Mouse (Mus musculus) embryonic facial prominence, embryonic 15.5 days (tissue): ENCODE data around the gene Cnppd1. TPM values are rescaled to one million over a fixed set of nuclear protein-coding genes. Genes with fewer than 3 reads are reported as not detected.

Experiments used
- ATAC-seq: fragments of 200-750 bp; cut with Nextera tagmentation; 2 replicates; pipeline ENCODE4 v1.8.0; 2017; ENCODE audit warnings: low read depth, moderate TSS enrichment; ENCODE audit not compliant: insufficient number of reproducible peaks, low FRiP score, low TSS enrichment
- H3K27ac ChIP-seq: fragments of 300-500 bp; sonication (generic); replicated peaks from 2 replicates; pipeline ENCODE4 v1.5.1; 2015; ENCODE audit warnings: mild to moderate bottlenecking, inconsistent platforms
- H3K27me3 ChIP-seq: fragments of 300-500 bp; sonication (generic); 2 replicates; pipeline ENCODE4 v1.6.1; 2015; ENCODE audit warnings: inconsistent platforms
- H3K36me3 ChIP-seq: fragments of 300-500 bp; sonication (generic); 2 replicates; pipeline ENCODE4 v1.6.1; 2015; ENCODE audit warnings: mild to moderate bottlenecking, inconsistent platforms
- H3K4me1 ChIP-seq: fragments of 300-500 bp; sonication (generic); 2 replicates; pipeline ENCODE4 v1.6.1; 2015; ENCODE audit warnings: inconsistent platforms
- H3K4me2 ChIP-seq: fragments of 300-500 bp; sonication (generic); replicated peaks from 2 replicates; pipeline ENCODE4 v1.6.1; 2015; ENCODE audit warnings: mild to moderate bottlenecking, inconsistent platforms
- H3K4me3 ChIP-seq: fragments of 300-500 bp; sonication (generic); replicated peaks from 2 replicates; pipeline ENCODE4 v1.5.1; 2015; ENCODE audit warnings: mild to moderate bottlenecking, inconsistent platforms
- H3K9ac ChIP-seq: fragments of 300-500 bp; sonication (generic); 2 replicates; pipeline ENCODE4 v1.6.1; 2015; ENCODE audit warnings: inconsistent platforms
- H3K9me3 ChIP-seq: fragments of 300-500 bp; sonication (generic); replicated peaks from 2 replicates; pipeline ENCODE4 v1.6.1; 2016; ENCODE audit warnings: inconsistent platforms
- WGBS: fragments of 180-500 bp; shearing (Covaris S2); methylation state at CpG from one replicate; pipeline ENCODE4 v1.1.7; 2015; 5-methylcytosine and 5-hydroxymethylcytosine counted together
- polyA plus RNA-seq: library from polyadenylated mRNA; unstranded; fragments of >200 nt; fragmentation: Nextera tagmentation; extraction: Ambion mirVana; gene quantifications from 2 replicates; pipeline ENCODE4 v1.2.1, GENCODE M21; 2015

Gene Cnppd1
- polyA plus RNA-seq, 1 experiment from 2014 or later, result 45.3 TPM

DNA sequence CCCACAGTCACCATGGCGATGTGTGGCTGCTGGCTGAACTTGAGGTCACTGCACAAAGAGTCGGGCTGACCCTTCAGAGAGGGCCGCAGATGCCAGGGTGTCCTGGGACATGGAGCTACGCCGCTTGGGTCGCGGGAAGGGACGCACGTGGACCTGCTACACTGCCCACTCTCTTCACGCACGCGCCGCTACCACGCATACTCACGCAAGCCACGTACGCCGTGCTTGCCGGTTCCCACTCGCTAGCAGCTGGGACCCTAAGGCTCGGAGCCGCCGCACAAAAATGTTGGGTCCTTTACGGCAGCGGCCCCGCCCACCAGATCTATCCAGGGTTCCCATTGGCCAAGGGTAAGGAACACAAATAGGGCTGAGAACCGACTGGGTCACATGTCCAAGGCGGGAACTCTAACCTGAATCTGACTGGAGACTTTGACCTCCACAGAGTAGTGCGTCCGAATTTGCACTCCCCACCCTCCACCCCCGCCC is 37.6 kb upstream of the Cnppd1 start, which contains the start of gene Abcb6:
TSS of gene Abcb6 (minus strand) at position 288 of the 486 bp plus-strand sequence.
- H3K9me3 ChIP-seq, result no peaks in the 10 kb centered on the region
- peak within 1 kb of the TSS; percentile 92 for H3K4me2 ChIP-seq
- no peaks in the 10 kb centered on the region for H3K27me3 ChIP-seq
- ATAC-seq, result peak; percentile 91
- H3K9ac ChIP-seq, result peak within 1 kb of the TSS; percentile 44
- 0 out of 2 replicates have a peak within 1 kb of the TSS, but pooled peaks have one; percentile 12 for H3K27ac ChIP-seq
- peaks cover 20% of the 10 kb centered on the region for H3K4me1 ChIP-seq
- WGBS, result under 1% methylated on average over 31 of the region's 31 CpGs
- H3K4me3 ChIP-seq, result peak within 1 kb of the TSS; percentile 51
- H3K36me3 ChIP-seq, result peaks cover 59% of the 10 kb centered on the region

DNA sequence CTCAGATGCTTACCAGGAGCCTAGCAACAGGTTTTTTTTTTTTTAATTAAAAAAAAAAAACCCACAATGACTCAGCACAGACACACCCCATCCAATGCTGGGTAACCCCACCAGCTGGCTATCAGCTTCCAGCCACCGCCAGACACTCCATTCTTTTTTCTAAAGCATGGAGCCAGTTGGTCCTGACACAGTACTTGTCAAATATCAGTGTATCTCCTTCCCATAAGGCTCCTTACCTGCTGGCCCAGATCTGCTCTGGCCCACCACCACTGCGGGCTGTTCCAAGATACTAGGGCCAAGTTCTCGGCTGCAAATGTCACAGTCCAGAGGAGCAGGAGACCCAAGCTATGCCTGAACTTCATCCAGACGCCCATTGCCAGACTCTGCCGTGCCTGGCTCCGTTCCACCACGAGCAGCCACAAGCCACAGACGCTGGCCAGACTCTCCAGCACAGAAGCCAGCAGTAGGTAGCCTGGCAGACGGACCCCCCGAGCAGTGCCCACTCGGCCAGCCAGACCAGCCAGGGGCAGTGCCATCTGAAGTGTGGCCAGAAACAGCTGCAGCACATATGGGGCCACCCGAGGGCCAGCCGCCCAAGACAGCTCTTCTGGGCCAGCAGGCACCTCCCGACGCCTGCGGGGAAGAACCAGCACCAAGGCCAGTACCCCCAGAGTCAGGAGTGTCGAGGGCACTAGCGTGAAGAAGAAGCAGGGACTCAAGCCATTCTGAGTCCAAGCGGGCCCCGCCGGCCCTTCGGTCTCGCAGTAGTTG is 37.0 kb upstream of the Cnppd1 start:
- Histone ChIP-seq H3K27ac (0 out of 2 replicates have a peak overlapping the region, but pooled peaks have one; percentile 12), H3K4me3 (peak overlapping the region; percentile 51), H3K9me3 (no peaks in the 10 kb centered on the region), H3K36me3 (peaks cover 57% of the 10 kb centered on the region), H3K9ac (peak overlapping the region; percentile 44), H3K4me1 (peaks cover 20% of the 10 kb centered on the region), H3K4me2 (peak overlapping the region; percentile 92), H3K27me3 (no peaks in the 10 kb centered on the region)
- WGBS, result 7% methylated on average over 23 of the region's 23 CpGs
- peak; percentile 25 for ATAC-seq

DNA sequence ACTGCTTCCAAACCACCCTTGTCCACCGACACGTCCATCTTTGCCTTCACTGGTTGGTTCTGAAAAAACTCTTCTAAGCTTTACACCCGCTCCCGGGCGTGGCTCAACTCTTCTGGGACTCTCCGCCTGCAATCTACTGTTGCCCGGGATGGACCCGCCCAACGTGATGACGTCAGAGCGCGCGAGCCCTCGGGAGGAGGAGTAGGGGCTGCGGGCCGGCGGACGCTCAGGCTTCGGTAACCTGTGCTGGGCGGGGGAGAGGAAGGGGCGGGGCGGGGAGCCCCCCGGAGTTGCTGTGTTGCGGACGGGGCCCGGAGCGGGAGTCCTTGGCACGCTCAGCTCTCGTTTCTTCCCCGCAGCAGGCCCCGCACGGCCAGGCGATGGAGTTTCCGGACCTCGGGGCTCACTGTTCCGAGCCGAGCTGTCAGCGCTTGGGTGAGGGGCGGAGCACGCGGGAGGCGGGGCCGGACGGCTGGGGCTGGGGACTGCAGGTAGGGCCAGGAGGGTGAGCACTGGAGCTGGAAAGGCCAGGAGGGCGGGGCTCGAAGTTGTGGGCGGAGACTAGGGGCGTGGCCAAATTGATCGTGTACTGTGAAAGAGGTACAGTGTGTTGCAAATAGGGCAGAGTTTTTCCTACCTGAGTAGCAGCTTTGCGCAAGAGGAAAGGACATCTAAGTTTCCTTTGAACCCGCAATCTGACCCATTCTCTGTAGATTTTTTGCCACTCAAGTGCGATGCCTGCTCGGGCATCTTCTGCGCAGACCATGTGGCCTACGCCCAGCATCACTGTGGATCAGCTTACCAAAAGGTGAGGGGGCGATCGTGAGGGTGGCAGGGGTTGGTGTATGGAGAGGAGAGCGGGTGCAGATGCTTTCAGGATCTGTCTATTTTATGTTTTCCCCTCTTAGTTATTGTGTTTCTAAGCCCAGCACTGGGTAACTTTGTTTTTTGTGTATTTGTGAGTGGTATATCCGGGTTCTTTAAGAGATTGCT is 26.3 kb upstream of the Cnppd1 start, which contains the start of gene Zfand2b:
TSS of gene Zfand2b (plus strand) at position 175 of the 993 bp plus-strand sequence.
- WGBS, result under 1% methylated on average over 59 of the region's 59 CpGs
- peaks cover 35% of the 10 kb centered on the region for H3K36me3 ChIP-seq
- H3K4me3 ChIP-seq, result peak within 1 kb of the TSS; percentile 67
- H3K9me3 ChIP-seq, result no peaks in the 10 kb centered on the region
- H3K9ac ChIP-seq, result peak within 1 kb of the TSS; percentile 51
- peak within 1 kb of the TSS; percentile 71 for H3K4me2 ChIP-seq
- no peaks in the 10 kb centered on the region for H3K27me3 ChIP-seq
- ATAC-seq, result peak; percentile 98
- H3K27ac ChIP-seq, result peak within 1 kb of the TSS; percentile 89
- H3K4me1 ChIP-seq, result peaks cover 14% of the 10 kb centered on the region

DNA sequence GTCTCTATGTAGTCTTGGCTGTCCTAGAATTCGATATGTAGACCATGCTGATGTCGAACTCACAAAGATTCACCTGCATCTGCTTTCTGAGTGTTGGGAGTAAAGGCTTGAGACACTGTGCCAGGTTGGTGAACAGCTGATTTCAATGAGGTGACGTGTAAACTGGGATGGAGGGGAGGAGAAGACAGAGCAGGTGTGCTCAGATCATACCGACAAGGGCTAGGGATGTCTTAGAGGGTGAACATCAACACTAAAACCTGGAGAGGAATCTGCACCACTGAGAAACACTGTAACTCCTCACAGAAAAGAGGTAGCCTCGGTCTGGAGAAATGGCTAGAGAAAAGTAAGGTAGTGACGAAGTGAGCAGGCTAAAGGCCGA is 25.6 kb upstream of the Cnppd1 start:
- 0 out of 2 replicates have a peak overlapping the region, but pooled peaks have one; percentile 51 for H3K9ac ChIP-seq
- ATAC-seq, result peak; percentile 22; the same call in 1 of the 2 replicates
- peak overlapping the region; percentile 71 for H3K4me2 ChIP-seq
- no peaks in the 10 kb centered on the region for H3K9me3 ChIP-seq
- no peaks in the 10 kb centered on the region for H3K27me3 ChIP-seq
- H3K27ac ChIP-seq, result peak overlapping the region; percentile 89
- H3K4me1 ChIP-seq, result peaks cover 14% of the 10 kb centered on the region
- WGBS, result 9% methylated on average over 7 of the region's 7 CpGs
- H3K4me3 ChIP-seq, result peak overlapping the region; percentile 67
- peaks cover 28% of the 10 kb centered on the region for H3K36me3 ChIP-seq

DNA sequence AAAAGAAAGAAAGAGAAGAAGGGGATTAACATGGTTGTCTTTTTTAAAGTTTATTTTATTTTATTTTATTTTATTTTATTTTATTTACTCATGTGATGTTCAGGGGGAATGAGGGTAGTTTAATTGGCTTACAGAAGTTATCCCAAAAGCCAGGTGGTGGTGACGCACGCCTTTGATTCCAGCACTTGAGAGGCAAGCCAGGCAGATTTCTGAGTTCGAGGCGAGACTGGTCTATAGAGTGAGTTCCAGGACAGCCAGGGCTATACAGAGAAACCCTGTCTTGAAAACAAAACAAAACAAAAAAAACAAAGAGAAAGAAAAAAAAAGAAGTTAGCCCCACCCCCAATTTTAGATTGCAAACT is 17.7 kb upstream of the Cnppd1 start:
- no peaks in the 10 kb centered on the region for H3K4me1 ChIP-seq
- H3K4me3 ChIP-seq, result no peak overlapping the region
- H3K36me3 ChIP-seq, result no peaks in the 10 kb centered on the region
- H3K4me2 ChIP-seq, result no peak overlapping the region
- no peaks in the 10 kb centered on the region for H3K27me3 ChIP-seq
- no peaks in the 10 kb centered on the region for H3K9me3 ChIP-seq
- no peak for ATAC-seq
- 80% methylated on average over 4 of the region's 4 CpGs for WGBS
- no peak overlapping the region for H3K27ac ChIP-seq
- H3K9ac ChIP-seq, result no peak overlapping the region

DNA sequence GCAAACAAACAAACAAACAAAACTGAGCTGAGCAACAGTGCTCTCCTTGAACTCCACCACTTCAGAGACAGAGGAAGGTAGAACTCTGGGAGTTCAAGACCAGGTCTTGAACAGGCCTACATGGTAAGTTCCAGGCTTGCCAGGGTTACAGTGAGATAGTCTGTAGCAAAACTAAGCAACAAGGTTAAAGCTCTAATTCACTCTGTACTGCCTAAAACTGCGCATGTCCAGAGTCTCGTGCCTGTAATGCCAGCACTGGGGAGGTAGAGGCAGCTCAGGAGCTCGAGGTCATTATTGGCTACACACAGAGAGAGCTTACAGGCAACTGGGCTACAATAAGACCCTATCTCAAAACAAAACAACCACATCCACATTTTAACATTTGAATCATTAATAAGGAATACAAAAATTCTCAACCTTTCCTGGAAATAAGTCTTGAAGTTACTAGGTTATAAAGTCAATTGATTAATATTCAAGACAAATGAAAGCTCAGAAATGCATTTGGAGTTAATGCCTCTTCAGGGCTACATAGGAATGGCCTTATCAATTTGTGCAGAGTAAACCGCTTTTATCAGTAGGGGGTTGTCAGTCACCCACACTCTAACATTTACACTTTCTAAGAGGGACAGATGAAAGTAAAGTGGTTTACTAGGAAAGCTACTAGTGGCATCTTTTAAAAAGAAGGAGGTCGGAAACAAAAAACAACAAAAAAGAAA is 17.2 kb upstream of the Cnppd1 start:
- no peak for ATAC-seq
- no peak overlapping the region for H3K9ac ChIP-seq
- no peak overlapping the region for H3K27ac ChIP-seq
- 73% methylated on average over 5 of the region's 5 CpGs for WGBS
- H3K4me1 ChIP-seq, result no peaks in the 10 kb centered on the region
- no peak overlapping the region for H3K4me2 ChIP-seq
- no peaks in the 10 kb centered on the region for H3K27me3 ChIP-seq
- no peak overlapping the region for H3K4me3 ChIP-seq
- H3K36me3 ChIP-seq, result no peaks in the 10 kb centered on the region
- no peaks in the 10 kb centered on the region for H3K9me3 ChIP-seq

DNA sequence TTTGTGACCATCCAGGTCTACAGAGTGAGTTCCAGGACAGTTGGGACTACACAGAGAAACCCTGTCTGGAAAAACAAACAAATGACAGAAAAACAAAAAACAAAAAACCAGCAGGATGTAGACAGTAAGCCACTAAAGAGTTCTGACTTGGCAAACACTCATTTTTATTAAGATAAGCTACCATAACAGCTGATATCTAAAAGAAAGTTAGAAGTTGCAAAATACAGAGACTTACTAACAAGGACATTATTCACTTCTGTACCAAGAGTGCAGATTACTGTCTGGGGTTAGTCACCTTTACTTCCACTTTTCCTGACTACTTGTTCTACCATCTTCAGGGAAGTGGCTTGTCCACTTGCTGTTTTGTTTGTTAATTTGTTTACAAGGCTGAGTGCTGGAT is 16.5 kb upstream of the Cnppd1 start:
- ATAC-seq, result no peak
- no peak overlapping the region for H3K4me3 ChIP-seq
- no peak overlapping the region for H3K27ac ChIP-seq
- no peaks in the 10 kb centered on the region for H3K27me3 ChIP-seq
- H3K36me3 ChIP-seq, result no peaks in the 10 kb centered on the region
- H3K4me2 ChIP-seq, result no peak overlapping the region
- no peak overlapping the region for H3K9ac ChIP-seq
- no peaks in the 10 kb centered on the region for H3K4me1 ChIP-seq
- no peaks in the 10 kb centered on the region for H3K9me3 ChIP-seq

DNA sequence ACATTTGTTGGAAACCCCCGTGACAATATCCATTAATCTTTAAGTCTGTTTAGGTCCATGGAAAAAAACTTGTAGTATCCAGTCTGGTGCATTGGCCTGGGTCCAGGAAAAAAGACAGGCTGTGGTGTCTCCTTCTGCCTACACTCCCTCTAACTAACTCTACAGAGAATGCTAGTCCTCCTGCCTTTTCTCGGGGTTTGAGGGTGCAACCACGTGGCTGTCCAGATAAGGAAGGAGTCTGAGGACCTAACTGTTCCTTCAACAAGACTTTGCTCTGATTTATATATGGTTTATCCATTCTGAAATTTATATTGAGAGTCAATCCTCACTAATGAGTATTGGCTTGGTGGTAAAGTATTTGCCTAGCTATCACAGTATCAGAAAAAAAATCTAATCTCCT is 13.3 kb upstream of the Cnppd1 start:
- WGBS, result 59% methylated on average over 3 of the region's 3 CpGs
- H3K9ac ChIP-seq, result no peak overlapping the region

DNA sequence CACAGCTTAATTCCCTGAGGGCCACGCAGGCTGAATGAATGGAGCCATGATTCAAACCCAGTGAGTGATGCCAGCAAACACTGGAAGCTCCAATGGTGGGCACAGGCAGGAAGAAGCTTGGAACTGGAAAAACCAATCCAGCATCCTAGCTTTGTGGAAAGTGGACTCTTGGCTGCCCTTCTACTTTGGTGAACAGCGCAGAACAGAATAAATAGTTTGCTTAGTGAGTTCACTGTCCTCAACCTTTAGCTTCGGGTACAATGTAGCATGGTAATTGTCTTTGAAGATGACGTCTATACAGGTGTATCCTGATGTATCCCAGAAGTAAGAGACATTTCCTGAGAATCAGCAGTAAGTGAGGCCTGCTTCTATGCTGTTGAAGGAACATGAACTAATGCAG is 6.2 kb upstream of the Cnppd1 start:
- Histone ChIP-seq H3K4me2 (no peak overlapping the region), H3K4me3 (no peak overlapping the region), H3K27ac (no peak overlapping the region), H3K9ac (no peak overlapping the region), H3K27me3 (no peaks in the 10 kb centered on the region), H3K9me3 (no peaks in the 10 kb centered on the region), H3K4me1 (peaks cover 8% of the 10 kb centered on the region), H3K36me3 (peaks cover 56% of the 10 kb centered on the region)
- WGBS, result 83% methylated on average over 4 of the region's 4 CpGs
- ATAC-seq, result no peak

More for the DNA sequence above, 13.3 kb upstream of the Cnppd1 start:
- no peak overlapping the region for H3K4me3 ChIP-seq
- H3K27me3 ChIP-seq, result no peaks in the 10 kb centered on the region
- H3K4me1 ChIP-seq, result no peaks in the 10 kb centered on the region
- no peak overlapping the region for H3K27ac ChIP-seq
- no peak for ATAC-seq
- no peak overlapping the region for H3K4me2 ChIP-seq
- H3K9me3 ChIP-seq, result no peaks in the 10 kb centered on the region
- H3K36me3 ChIP-seq, result no peaks in the 10 kb centered on the region

DNA sequence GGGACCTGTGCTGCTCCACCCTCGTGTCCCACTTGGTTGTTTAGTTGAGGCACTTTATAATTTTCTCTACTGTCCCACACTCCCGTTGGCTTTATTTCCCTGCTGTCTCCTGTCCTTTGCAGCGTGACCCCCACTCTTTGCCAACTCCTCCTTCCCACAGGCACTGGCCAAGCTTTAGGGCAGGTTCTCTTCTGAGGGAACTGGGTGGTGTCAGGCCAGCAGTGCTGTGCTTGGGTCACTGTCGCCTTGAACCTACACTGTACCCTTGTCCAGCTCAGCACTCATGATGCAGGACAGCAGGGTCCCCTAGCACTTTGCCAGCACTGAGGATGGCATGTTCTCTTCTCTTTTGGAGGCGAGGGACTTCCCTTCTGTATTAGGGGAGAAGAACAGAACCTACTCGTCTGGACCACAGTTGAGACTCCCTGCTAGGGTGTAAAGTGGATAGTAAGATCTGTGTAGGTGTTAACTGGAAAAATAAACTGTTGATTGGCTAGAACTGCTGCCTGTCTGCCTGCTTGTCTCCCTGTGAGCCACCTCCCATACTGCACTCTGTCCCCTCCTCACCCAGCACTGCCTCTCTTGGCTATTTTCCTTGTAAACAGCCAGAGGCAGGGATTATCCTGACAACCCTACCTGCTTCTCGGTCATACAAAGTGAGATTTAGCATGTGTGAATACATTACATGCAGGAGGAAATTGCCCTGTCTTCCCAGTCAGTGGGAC is 5.1 kb upstream of the Cnppd1 start:
- Histone ChIP-seq H3K27me3 (no peaks in the 10 kb centered on the region), H3K4me3 (no peak overlapping the region), H3K4me1 (peaks cover 14% of the 10 kb centered on the region), H3K9ac (no peak overlapping the region), H3K9me3 (no peaks in the 10 kb centered on the region), H3K27ac (no peak overlapping the region), H3K36me3 (peaks cover 56% of the 10 kb centered on the region), H3K4me2 (no peak overlapping the region)
- ATAC-seq, result no peak
- 78% methylated on average over 7 of the region's 7 CpGs for WGBS
